Mouse (Mus musculus): ENCODE measurements around the gene Fkbp9. TPM values are rescaled to one million over a fixed set of nuclear protein-coding genes. Genes with fewer than 3 reads are reported as not detected.

The Fkbp9 gene
- 24.0 and 28.7 TPM in 2 replicates for total RNA-seq (2017)

GRCm38 (mm10) chr6:56831697-56832406 is at the start of gene Fkbp9:
Gene Fkbp9 (plus strand): TSS chr6:56832059.
- ATAC-seq (replicated peaks in 1 of 2; ENCODE audit: insufficient read depth in 1 of 2, low FRiP score in 2 of 2, low TSS enrichment in 1 of 2, low read depth in 1 of 2, poor library complexity in 2 of 2, severe bottlenecking in 2 of 2) = peak; percentile 48 to 70

GRCm38 (mm10) chr6:56783561-56784272 is 48.1 kb upstream of the Fkbp9 start:
- ATAC-seq (replicated peaks in 1 of 2; ENCODE audit: insufficient read depth in 1 of 2, low FRiP score in 2 of 2, low TSS enrichment in 1 of 2, low read depth in 1 of 2, poor library complexity in 2 of 2, severe bottlenecking in 2 of 2) = no peak

GRCm38 (mm10) chr6:56785068-56785467 is 46.8 kb upstream of the Fkbp9 start:
- no peak for ATAC-seq (replicated peaks in 1 of 2; ENCODE audit: insufficient read depth in 1 of 2, low FRiP score in 2 of 2, low TSS enrichment in 1 of 2, low read depth in 1 of 2, poor library complexity in 2 of 2, severe bottlenecking in 2 of 2)

- peak; percentile 30 to 31; a peak in 1 of 4 replicates for ATAC-seq (replicated peaks in 1 of 2; ENCODE audit: insufficient read depth in 1 of 2, low FRiP score in 2 of 2, low TSS enrichment in 1 of 2, low read depth in 1 of 2, poor library complexity in 2 of 2, severe bottlenecking in 2 of 2)
Observed at GRCm38 (mm10) chr6:56787668-56788067, 44.2 kb upstream of the Fkbp9 start.

DNA sequence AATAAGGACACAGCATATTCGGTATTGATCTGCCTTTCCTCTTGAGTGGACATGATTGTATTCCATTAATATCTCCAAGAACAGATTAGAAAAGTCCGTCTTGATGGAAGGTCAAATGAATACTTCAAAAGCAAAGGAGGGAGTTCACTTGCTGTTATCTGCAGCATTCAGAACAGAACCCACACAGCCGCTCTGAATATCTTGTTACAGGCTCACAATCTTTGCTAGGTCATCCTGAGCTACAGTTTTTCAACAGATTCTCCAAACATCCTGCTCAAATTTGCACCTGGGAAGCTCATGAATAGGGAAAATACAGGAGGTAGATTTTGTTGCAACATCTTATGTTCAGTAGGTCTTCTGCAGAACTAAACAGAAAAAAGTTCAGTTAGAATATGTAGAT is 42.5 kb upstream of the Fkbp9 start:
- ATAC-seq (replicated peaks in 1 of 2; ENCODE audit: insufficient read depth in 1 of 2, low FRiP score in 2 of 2, low TSS enrichment in 1 of 2, low read depth in 1 of 2, poor library complexity in 2 of 2, severe bottlenecking in 2 of 2) = no peak

GRCm38 (mm10) chr6:56794834-56795233 is 37.0 kb upstream of the Fkbp9 start:
- ATAC-seq (replicated peaks in 1 of 2; ENCODE audit: insufficient read depth in 1 of 2, low FRiP score in 2 of 2, low TSS enrichment in 1 of 2, low read depth in 1 of 2, poor library complexity in 2 of 2, severe bottlenecking in 2 of 2) = no peak

- no peak for ATAC-seq (replicated peaks in 1 of 2; ENCODE audit: insufficient read depth in 1 of 2, low FRiP score in 2 of 2, low TSS enrichment in 1 of 2, low read depth in 1 of 2, poor library complexity in 2 of 2, severe bottlenecking in 2 of 2)
Observed at GRCm38 (mm10) chr6:56796232-56796631, 35.6 kb upstream of the Fkbp9 start.

GRCm38 (mm10) chr6:56796668-56797141 is 35.2 kb upstream of the Fkbp9 start:
- ATAC-seq (replicated peaks in 1 of 2; ENCODE audit: insufficient read depth in 1 of 2, low FRiP score in 2 of 2, low TSS enrichment in 1 of 2, low read depth in 1 of 2, poor library complexity in 2 of 2, severe bottlenecking in 2 of 2) = peak; percentile 23 to 50; a peak in 3 of 4 replicates

GRCm38 (mm10) chr6:56797311-56798151 is 34.3 kb upstream of the Fkbp9 start, which contains the start of gene Kbtbd2:
Gene Kbtbd2 (minus strand): TSS chr6:56797813.
- peak; percentile 74 to 89 for ATAC-seq (replicated peaks in 1 of 2; ENCODE audit: insufficient read depth in 1 of 2, low FRiP score in 2 of 2, low TSS enrichment in 1 of 2, low read depth in 1 of 2, poor library complexity in 2 of 2, severe bottlenecking in 2 of 2)

GRCm38 (mm10) chr6:56798152-56798465 is 33.8 kb upstream of the Fkbp9 start:
- ATAC-seq (replicated peaks in 1 of 2; ENCODE audit: insufficient read depth in 1 of 2, low FRiP score in 2 of 2, low TSS enrichment in 1 of 2, low read depth in 1 of 2, poor library complexity in 2 of 2, severe bottlenecking in 2 of 2) = peak in 1 of 2 experiments; percentile 2; a peak in 1 of 4 replicates

GRCm38 (mm10) chr6:56805026-56805425 is 26.8 kb upstream of the Fkbp9 start:
- ATAC-seq (replicated peaks in 1 of 2; ENCODE audit: insufficient read depth in 1 of 2, low FRiP score in 2 of 2, low TSS enrichment in 1 of 2, low read depth in 1 of 2, poor library complexity in 2 of 2, severe bottlenecking in 2 of 2) = no peak

DNA sequence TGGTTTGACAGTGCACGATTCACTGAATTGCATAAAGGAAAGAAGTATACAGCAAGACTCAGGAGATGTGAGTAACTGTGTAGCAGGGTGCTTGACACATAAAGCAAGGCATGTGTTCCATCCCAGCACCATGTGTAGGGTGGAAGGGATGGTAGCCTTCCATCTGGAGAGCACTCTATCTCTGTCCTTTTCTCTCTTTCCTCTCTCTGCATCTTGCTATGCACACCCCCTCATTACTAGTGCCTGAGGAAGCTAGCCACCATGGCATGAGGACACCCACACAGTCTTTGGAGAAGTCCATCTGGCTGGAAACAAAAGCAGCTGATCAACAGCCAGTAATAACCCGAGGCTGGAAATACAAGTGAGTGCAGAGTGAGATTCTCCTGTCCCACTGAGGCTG is 25.7 kb upstream of the Fkbp9 start:
- ATAC-seq (replicated peaks in 1 of 2; ENCODE audit: insufficient read depth in 1 of 2, low FRiP score in 2 of 2, low TSS enrichment in 1 of 2, low read depth in 1 of 2, poor library complexity in 2 of 2, severe bottlenecking in 2 of 2) = no peak

- peak; percentile 86 to 94 for ATAC-seq (replicated peaks in 1 of 2; ENCODE audit: insufficient read depth in 1 of 2, low FRiP score in 2 of 2, low TSS enrichment in 1 of 2, low read depth in 1 of 2, poor library complexity in 2 of 2, severe bottlenecking in 2 of 2)
Observed at GRCm38 (mm10) chr6:56808656-56809055, 23.2 kb upstream of the Fkbp9 start.

- ATAC-seq (replicated peaks in 1 of 2; ENCODE audit: insufficient read depth in 1 of 2, low FRiP score in 2 of 2, low TSS enrichment in 1 of 2, low read depth in 1 of 2, poor library complexity in 2 of 2, severe bottlenecking in 2 of 2) = no peak
Observed at GRCm38 (mm10) chr6:56813332-56813731, 18.5 kb upstream of the Fkbp9 start.

DNA sequence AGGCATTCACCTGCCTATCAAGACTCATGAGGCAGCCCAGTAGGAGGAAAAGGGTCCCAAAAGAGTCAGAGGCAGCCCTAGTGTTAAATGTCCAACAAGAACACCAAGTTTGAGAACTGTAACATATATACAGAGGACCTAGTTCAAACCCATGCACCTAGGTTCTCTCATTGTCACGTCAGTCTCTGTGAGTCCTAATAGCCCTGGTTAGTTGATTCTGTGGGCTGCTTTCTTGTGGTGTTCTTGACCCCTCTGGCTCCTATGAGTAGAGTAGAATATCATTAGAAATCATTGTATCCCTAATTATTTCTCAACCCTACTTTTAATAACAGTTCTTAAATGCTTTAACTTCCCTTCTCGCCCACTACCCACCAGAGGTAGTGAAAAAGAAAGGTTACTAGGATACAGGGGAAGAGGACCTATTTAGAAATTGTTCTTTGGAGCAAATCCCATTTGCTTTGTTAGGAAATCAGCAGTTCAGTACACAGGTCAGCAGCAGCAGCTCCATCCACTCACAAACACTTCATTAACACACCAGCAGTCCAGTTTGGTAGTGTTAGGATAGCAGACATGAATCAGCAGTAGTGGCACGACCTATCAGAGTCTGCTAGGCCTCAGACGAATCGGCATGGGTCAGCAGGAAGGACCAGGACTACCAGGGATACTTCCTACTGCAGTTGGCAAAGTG is 13.3 kb upstream of the Fkbp9 start:
- ATAC-seq (replicated peaks in 1 of 2; ENCODE audit: insufficient read depth in 1 of 2, low FRiP score in 2 of 2, low TSS enrichment in 1 of 2, low read depth in 1 of 2, poor library complexity in 2 of 2, severe bottlenecking in 2 of 2) = no peak

DNA sequence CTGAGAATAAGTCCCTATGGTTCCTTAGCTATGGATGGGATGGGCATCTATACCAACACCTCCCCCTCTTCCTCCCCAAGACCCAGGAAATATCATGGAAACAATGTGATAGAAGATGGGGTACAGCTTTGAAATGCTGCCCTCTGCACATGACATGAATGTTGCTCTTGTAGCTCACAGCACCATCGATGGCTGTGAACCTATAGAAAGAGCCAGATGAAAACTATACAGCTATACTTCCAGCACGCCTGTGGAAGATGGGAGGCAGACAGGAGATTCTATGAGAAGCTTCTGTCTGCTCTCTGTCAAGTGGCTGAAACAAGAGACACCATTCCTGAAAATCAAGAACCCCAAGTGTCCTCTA is 12.8 kb upstream of the Fkbp9 start:
- no peak for ATAC-seq (replicated peaks in 1 of 2; ENCODE audit: insufficient read depth in 1 of 2, low FRiP score in 2 of 2, low TSS enrichment in 1 of 2, low read depth in 1 of 2, poor library complexity in 2 of 2, severe bottlenecking in 2 of 2)

GRCm38 (mm10) chr6:56825657-56826056 is 6.2 kb upstream of the Fkbp9 start:
- no peak for ATAC-seq (replicated peaks in 1 of 2; ENCODE audit: insufficient read depth in 1 of 2, low FRiP score in 2 of 2, low TSS enrichment in 1 of 2, low read depth in 1 of 2, poor library complexity in 2 of 2, severe bottlenecking in 2 of 2)

All from hematopoietic stem cell, adult 5-6 weeks (primary cell).